Mouse (Mus musculus) heart, embryonic 13.5 days (tissue): Measurements from ENCODE around the gene Vps18. TPM values are rescaled to one million over a fixed set of nuclear protein-coding genes. Genes with fewer than 3 reads are reported as not detected.

Source experiments
- ATAC-seq: fragments of 200-750 bp; cut with Nextera tagmentation; 2 replicates; pipeline ENCODE4 v1.8.0; 2017; ENCODE audit warnings: moderate TSS enrichment; ENCODE audit not compliant: insufficient number of reproducible peaks, low FRiP score, low TSS enrichment; ENCODE audit errors: extremely low read depth
- H3K27ac ChIP-seq: fragments of 300-500 bp; sonication (generic); replicated peaks from 2 replicates; pipeline ENCODE4 v1.5.1; 2015; ENCODE audit warnings: moderate library complexity, mild to moderate bottlenecking, inconsistent platforms
- H3K27me3 ChIP-seq: fragments of 300-500 bp; sonication (generic); replicated peaks from 2 replicates; pipeline ENCODE4 v1.6.1; 2015; ENCODE audit warnings: mild to moderate bottlenecking, inconsistent platforms
- H3K36me3 ChIP-seq: fragments of 300-500 bp; sonication (generic); 2 replicates; pipeline ENCODE4 v1.6.1; 2015; ENCODE audit warnings: mild to moderate bottlenecking, inconsistent platforms
- H3K4me1 ChIP-seq: fragments of 300-500 bp; sonication (generic); 2 replicates; pipeline ENCODE4 v1.6.1; 2015; ENCODE audit warnings: inconsistent platforms
- H3K4me2 ChIP-seq: fragments of 300-500 bp; sonication (generic); 2 replicates; pipeline ENCODE4 v1.6.1; 2015; ENCODE audit warnings: inconsistent platforms, mild to moderate bottlenecking, moderate library complexity
- H3K4me3 ChIP-seq: fragments of 300-500 bp; sonication (generic); 2 replicates; pipeline ENCODE4 v1.5.1; 2015; ENCODE audit warnings: moderate library complexity, mild to moderate bottlenecking, inconsistent platforms
- H3K9ac ChIP-seq: fragments of 300-500 bp; sonication (generic); 2 replicates; pipeline ENCODE4 v1.6.1; 2015; ENCODE audit warnings: inconsistent platforms, mild to moderate bottlenecking, moderate library complexity
- H3K9me3 ChIP-seq: fragments of 300-500 bp; sonication (generic); 2 replicates; pipeline ENCODE4 v1.6.1; 2016; ENCODE audit warnings: inconsistent platforms
- WGBS: fragments of 180-500 bp; shearing (Covaris S2); methylation state at CpG from one replicate; pipeline ENCODE4 v1.1.7; 2015; ENCODE audit warnings: mixed read lengths; 5-methylcytosine and 5-hydroxymethylcytosine counted together
- polyA plus RNA-seq: library from polyadenylated mRNA; unstranded; fragments of >200 nt; fragmentation: Nextera tagmentation; extraction: Ambion mirVana; gene quantifications from 2 replicates; pipeline ENCODE4 v1.2.1, GENCODE M21; 2015

The Vps18 gene
- polyA plus RNA-seq = 11.9 and 13.1 TPM in 2 replicates

DNA sequence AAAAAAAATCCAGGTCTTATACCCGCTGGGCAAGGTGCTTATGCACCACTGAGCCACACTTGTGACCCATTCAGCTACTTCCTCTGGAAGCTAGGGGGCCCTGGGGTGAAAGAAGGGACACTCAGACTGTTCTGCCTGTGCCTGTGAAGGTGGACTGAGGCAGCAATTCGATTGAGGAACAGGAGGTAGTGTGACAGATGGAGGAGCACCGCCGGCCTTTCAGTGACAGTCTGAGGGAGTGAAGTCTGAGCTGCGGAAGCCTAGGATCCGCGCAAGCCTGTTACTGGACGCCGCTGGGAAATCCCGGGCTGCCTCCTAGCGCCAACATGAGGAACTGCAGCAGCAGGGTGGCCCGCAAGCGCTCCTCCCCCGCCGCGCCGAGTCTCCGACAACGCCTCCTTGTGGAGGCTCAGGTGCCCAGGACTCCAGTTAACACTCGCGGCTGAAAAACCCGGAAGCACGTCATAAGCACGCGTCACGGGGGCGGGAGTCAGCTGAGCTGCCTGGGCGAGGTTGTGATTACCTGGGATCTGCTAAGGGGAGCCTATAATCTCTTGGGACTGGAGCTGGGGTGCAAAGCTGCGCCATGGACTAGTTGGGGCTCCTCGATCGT, at the start of gene Vps18:
Gene Vps18 (plus strand): TSS at position 471 of the 613 bp plus-strand sequence.
- peaks cover 17% of the 10 kb centered on the region for H3K4me1 ChIP-seq
- H3K36me3 ChIP-seq = peaks cover 34% of the 10 kb centered on the region
- H3K27ac ChIP-seq = peak within 1 kb of the TSS; percentile 64
- H3K9me3 ChIP-seq = no peaks in the 10 kb centered on the region
- H3K4me3 ChIP-seq = peak within 1 kb of the TSS; percentile 78
- peak within 1 kb of the TSS; percentile 95 for H3K9ac ChIP-seq
- no peaks in the 10 kb centered on the region for H3K27me3 ChIP-seq
- ATAC-seq = peak; percentile 93
- WGBS = under 1% methylated on average over 31 of the region's 31 CpGs
- peak within 1 kb of the TSS; percentile 82 for H3K4me2 ChIP-seq

DNA sequence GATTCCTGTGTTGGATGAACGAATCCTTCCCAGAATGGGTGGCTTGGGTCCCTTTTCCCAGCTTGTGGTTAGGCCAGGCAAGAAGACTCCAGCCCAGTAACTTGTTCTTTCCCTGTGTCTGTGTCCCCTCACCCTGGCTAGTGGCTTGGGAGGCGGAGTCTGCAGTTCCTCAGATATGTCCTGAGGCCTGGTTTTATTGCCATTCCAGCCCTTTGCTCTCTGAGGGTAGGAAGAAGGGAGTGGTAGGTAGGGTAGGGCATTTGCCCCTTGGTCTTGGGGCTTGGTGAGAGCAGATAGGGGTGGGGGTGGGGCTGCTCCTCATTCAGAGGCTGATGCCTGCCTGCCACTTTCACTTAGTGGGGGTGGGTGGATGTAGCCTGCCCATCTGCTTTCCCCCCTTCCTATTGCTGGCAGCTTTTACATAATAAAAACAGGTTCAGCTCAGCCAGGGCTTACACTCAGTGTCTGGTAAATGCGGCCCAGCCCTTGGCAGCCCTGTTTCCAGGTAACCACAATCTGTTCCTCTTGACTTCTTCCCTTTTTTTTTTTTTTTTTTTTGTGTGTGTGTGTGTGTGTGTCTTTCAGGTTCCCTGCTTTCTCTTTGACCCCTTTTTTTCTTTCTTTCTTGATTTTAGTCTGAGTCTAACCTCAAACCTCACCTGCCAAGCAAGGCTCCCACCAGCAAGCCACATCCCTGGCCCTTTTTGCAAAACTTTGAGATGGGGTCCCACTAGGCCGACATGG, 48.3 kb upstream of the Vps18 start:
- Histone ChIP-seq H3K36me3 (no peaks in the 10 kb centered on the region), H3K4me3 (no peak overlapping the region), H3K4me1 (peaks cover 13% of the 10 kb centered on the region), H3K9ac (no peak overlapping the region), H3K4me2 (no peak overlapping the region), H3K9me3 (no peaks in the 10 kb centered on the region), H3K27ac (no peak overlapping the region), H3K27me3 (peaks cover 80% of the 10 kb centered on the region)
- ATAC-seq = no peak
- WGBS = 63% methylated on average over 4 of the region's 4 CpGs

DNA sequence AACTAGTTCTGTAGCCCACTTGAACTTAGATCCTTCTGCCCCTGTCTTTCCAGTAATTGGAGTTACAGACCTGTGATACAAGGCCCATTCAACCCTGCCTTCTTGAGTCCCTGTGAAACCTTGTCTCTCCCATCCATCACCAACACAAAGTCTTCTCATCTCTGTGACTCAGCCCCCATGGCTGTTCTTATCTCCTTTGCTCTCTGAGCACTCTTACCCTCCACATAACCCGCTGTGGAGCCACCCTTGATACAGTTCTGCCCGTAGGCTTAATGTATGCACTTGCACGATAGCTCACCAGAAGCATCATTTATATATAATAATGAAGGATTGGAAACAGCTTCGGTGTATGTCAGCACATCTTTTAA, 47.7 kb upstream of the Vps18 start:
- H3K27ac ChIP-seq = no peak overlapping the region
- 68% methylated on average over 4 of the region's 4 CpGs for WGBS

DNA sequence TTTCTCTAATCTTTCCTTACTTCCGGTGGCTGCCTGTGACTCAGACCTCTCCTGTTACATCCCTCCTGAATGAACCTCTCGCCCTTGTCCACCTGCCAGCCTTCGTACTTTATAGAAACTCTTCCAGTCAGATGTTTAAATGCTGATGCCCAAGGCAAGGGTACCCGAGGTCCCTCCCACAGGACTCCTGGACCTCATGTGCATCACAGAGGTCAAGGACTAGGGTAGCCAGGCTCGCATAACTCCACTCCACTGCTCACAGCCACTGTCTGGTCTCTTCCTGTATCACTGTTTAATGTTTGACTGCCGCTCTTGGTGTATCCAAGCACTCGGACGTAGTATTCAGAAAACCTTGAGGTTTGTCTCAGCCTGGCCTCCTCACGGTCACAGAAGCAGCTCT, 46.0 kb upstream of the Vps18 start:
- Histone ChIP-seq H3K9me3 (no peaks in the 10 kb centered on the region), H3K27ac (no peak overlapping the region), H3K4me1 (peaks cover 5% of the 10 kb centered on the region), H3K4me2 (no peak overlapping the region), H3K9ac (no peak overlapping the region), H3K36me3 (no peaks in the 10 kb centered on the region), H3K27me3 (peaks cover 62% of the 10 kb centered on the region), H3K4me3 (no peak overlapping the region)
- no peak for ATAC-seq
- WGBS = 65% methylated on average over 9 of the region's 9 CpGs

More for the DNA sequence above, 47.7 kb upstream of the Vps18 start:
- Histone ChIP-seq H3K9ac (no peak overlapping the region), H3K4me3 (no peak overlapping the region), H3K9me3 (no peaks in the 10 kb centered on the region), H3K27me3 (peaks cover 76% of the 10 kb centered on the region), H3K4me2 (no peak overlapping the region), H3K4me1 (peaks cover 13% of the 10 kb centered on the region), H3K36me3 (no peaks in the 10 kb centered on the region)
- no peak for ATAC-seq

DNA sequence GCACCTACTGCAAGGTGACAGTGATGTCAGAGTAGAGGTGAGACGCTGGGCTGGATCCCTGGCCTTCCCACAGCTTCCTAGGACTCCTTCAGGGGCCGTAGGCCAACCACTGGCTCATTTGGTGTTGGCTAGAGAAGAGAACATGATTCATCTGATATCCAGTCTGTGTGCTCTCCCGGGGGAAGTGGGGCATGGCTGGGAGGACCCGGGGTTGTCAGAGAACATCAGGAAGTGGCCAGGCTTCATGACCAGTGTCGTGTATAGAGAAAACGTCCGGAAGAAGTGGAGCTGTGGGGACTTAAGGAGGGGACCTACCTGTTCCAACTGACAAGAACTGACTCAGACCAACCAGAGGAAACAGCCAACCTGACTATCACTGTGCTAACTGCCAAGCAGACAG, 43.3 kb upstream of the Vps18 start:
- Histone ChIP-seq H3K4me2 (no peak overlapping the region), H3K9me3 (no peaks in the 10 kb centered on the region), H3K9ac (no peak overlapping the region), H3K36me3 (no peaks in the 10 kb centered on the region), H3K27me3 (peaks cover 42% of the 10 kb centered on the region), H3K27ac (no peak overlapping the region), H3K4me1 (no peaks in the 10 kb centered on the region), H3K4me3 (no peak overlapping the region)
- 67% methylated on average over 7 of the region's 7 CpGs for WGBS
- ATAC-seq = no peak

DNA sequence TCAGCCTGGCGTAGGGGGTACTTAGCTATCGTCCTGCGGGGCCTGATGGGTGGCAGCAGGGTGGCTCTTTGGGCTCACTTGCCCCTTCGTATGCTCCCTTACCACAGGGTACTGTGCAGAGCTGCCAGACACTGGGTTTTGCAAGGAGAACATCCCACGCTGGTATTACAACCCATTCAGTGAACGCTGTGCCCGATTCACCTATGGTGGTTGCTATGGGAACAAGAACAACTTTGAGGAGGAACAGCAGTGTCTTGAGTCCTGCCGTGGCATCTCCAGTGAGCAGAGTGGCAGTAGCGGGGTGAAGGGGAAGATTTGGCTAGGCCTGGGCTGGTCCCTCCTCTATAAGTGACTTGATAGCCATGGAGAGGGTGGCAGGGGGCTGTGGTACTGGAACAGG, 40.6 kb upstream of the Vps18 start:
- ATAC-seq = no peak

DNA sequence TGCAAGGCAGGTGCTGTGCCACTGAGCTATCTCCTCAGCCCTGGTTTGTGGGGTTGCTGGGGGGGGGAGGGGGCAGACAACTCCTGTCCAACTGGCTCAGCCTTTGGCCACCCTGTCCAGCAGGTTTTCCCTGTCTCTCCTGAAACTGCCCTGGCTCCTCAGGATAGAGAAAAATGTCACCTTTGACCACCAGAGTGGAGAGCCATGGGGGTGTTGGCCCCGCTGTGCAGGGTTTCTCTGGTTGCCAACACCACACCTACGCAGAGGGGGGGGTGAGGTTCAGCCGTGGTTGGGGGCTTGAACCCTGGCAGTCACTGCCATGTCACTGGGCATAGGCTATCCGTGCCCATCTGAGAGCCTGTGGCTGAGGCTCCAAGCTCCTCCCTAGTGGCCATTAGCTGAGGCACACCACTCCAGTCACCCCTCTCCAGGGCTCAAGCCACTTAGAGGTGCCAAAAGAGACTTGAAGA, 38.9 kb upstream of the Vps18 start:
- peaks cover 7% of the 10 kb centered on the region for H3K4me1 ChIP-seq
- H3K27ac ChIP-seq = no peak overlapping the region
- H3K27me3 ChIP-seq = peaks cover 42% of the 10 kb centered on the region
- ATAC-seq = no peak
- H3K4me3 ChIP-seq = no peak overlapping the region
- WGBS = 60% methylated on average over 4 of the region's 4 CpGs
- no peaks in the 10 kb centered on the region for H3K36me3 ChIP-seq
- no peak overlapping the region for H3K4me2 ChIP-seq
- no peak overlapping the region for H3K9ac ChIP-seq
- no peaks in the 10 kb centered on the region for H3K9me3 ChIP-seq

More for the DNA sequence above, 40.6 kb upstream of the Vps18 start:
- Histone ChIP-seq H3K27me3 (peaks cover 36% of the 10 kb centered on the region), H3K9me3 (no peaks in the 10 kb centered on the region), H3K4me3 (no peak overlapping the region), H3K27ac (no peak overlapping the region), H3K9ac (no peak overlapping the region), H3K4me2 (no peak overlapping the region), H3K4me1 (peaks cover 7% of the 10 kb centered on the region), H3K36me3 (no peaks in the 10 kb centered on the region)
- 78% methylated on average over 9 of the region's 9 CpGs for WGBS

DNA sequence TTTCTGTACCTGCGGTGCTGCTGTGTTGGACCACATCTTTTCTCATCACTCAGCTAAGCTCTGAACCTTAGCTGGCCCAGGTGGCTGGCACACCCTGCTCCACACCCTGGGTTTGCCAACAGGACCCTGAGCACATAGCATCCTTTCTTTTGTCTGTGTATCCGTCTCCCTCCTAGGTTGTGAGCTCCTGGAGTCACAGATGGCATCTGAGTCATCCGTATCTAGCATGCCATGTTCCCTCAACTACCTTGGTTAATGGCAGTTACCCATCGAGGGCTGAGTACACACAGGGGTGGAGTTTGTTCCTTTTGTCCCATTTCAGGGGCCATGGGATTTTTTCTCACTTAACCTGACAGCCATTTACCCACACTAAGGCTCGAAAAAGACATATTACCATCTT, 38.2 kb upstream of the Vps18 start:
- no peak for ATAC-seq
- H3K4me1 ChIP-seq = peaks cover 7% of the 10 kb centered on the region
- H3K27me3 ChIP-seq = peaks cover 49% of the 10 kb centered on the region
- H3K36me3 ChIP-seq = no peaks in the 10 kb centered on the region
- WGBS = 60% methylated on average over 5 of the region's 5 CpGs
- H3K4me3 ChIP-seq = no peak overlapping the region
- H3K9me3 ChIP-seq = no peaks in the 10 kb centered on the region
- H3K9ac ChIP-seq = no peak overlapping the region
- H3K4me2 ChIP-seq = no peak overlapping the region
- H3K27ac ChIP-seq = no peak overlapping the region

DNA sequence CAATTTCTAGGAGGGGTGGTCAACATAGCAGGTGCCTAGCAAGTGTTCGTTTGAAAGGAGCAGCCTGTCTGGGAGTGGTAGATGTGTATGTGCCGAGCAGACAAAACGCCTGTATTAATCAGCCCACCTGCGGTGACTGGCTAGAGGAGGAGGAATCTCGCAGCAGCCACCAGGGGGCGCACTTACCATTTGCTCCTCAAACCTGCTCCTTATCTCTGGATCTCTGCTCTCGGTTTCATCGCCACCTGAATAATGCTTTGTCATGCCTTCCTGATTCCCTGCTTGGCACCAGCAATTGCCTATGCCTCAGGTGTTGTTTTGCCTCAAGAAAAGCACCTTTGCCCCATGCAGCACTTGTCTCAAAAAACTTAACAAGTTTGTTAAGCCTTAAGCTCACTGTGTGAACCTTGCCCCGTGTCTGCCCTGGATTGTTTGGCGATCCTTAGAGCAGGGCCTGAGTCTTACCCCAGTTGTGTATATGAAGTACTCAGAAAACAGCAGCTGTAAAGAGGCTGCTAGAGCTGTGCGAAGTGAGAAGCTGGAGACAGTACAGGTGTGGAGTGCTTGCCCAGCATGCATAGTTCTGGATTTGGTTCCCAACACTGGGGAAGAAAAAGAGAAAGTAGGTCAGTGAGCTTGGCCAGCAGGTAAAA, 37.6 kb upstream of the Vps18 start:
- Histone ChIP-seq H3K9me3 (no peaks in the 10 kb centered on the region), H3K4me3 (peak overlapping the region; percentile 31), H3K4me1 (peaks cover 7% of the 10 kb centered on the region), H3K27ac (no peak overlapping the region), H3K4me2 (peak overlapping the region; percentile 61), H3K9ac (peak overlapping the region; percentile 54; the same call in 1 of the 2 replicates), H3K27me3 (peaks cover 52% of the 10 kb centered on the region), H3K36me3 (no peaks in the 10 kb centered on the region)
- ATAC-seq = no peak
- WGBS = 13% methylated on average over 11 of the region's 11 CpGs

DNA sequence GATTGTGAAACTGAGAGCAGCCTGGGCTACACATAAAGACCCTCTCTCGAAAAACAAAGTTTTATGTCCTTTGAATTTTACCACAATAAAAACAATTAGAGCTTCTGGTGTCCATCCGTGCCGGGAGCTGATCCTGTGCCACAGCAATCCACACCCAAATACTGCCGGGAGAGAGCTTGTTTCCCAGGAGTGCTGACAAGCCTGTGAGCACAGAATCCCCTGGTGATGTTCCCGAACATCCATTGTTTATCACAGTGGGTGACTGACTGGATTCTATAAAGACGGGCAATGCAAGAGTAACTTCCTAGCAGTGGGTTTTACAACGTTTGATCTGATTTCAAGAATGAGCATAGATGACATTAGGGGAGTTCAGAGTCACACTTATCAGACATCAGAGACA, 33.6 kb upstream of the Vps18 start:
- H3K27me3 ChIP-seq = peaks cover 59% of the 10 kb centered on the region
- no peak overlapping the region for H3K4me3 ChIP-seq
- no peak overlapping the region for H3K4me2 ChIP-seq
- H3K9me3 ChIP-seq = no peaks in the 10 kb centered on the region
- 26% methylated on average over 7 of the region's 7 CpGs for WGBS
- H3K4me1 ChIP-seq = peaks cover 7% of the 10 kb centered on the region
- H3K9ac ChIP-seq = no peak overlapping the region
- no peak overlapping the region for H3K27ac ChIP-seq
- ATAC-seq = no peak
- H3K36me3 ChIP-seq = no peaks in the 10 kb centered on the region

DNA sequence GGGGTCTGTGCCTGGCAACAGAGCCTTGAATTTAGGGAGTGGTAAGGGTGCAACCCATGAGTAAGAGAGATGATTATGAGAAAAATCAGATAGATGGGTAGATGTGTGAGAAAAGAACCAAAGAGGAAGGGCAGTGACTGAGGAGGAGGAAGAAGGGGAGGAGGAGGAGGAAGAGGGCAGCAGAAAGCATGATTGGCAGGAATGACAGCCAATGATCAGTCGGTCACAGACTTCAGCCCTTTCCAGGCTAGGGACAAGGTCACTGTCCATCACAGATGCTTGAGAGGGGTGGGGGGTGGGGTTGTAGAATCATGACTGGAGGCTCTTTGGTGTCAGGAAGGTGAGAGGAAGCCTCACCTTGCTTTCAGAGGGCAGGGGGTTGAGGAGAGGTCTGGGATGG, 28.0 kb upstream of the Vps18 start:
- Histone ChIP-seq H3K9me3 (no peaks in the 10 kb centered on the region), H3K36me3 (no peaks in the 10 kb centered on the region), H3K27ac (no peak overlapping the region), H3K4me1 (peaks cover 7% of the 10 kb centered on the region; the same call in 1 of the 2 replicates), H3K4me3 (no peak overlapping the region), H3K9ac (no peak overlapping the region), H3K27me3 (peaks cover 21% of the 10 kb centered on the region), H3K4me2 (no peak overlapping the region)
- ATAC-seq = no peak
- 46% methylated on average over 1 of the region's 1 CpGs for WGBS
